Mouse (Mus musculus): ENCODE measurements at regions not wholly inside any gene's neighbourhood (a gene's known extent, or its start where the extent isn't known, plus 50 kb on each side); places are given as distances from the start of the nearest gene placed in this dataset.

DNA sequence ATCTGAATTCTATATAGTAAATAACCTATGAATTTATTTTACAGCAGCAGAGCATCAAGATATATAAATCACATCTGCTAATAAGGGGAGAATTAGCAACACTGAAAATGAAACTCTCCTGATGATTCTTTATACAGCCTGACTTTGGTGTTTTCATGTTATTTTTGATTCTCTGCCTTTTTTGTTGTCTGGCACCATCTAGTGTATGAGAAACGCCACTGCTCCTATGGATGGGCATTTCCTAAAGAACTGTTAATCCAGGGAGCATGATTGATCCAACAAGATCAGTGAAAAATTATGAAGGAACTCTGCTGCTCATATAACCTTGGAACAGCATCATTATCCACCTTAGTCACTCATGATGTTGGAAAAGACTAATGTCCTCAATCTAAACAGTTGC, 59.3 kb upstream of the Herc3 start:
- TF ChIP-seq CTCF (IDR thresholded peaks at IDR 0.05; ENCODE audit: low read depth, low read length) (peak; percentile 31; the same call in 1 of the 2 replicates), POLR2AphosphoS5 (IDR thresholded peaks at IDR 0.05; ENCODE audit: insufficient replicate concordance, low read depth, low read length) (no peak)
